Comparison of ENCODE assay signal across 27 mouse cellular contexts in genomic region chrX:31766255-31766654, GRCm38 (mm10). TPM values are rescaled to one million over a fixed set of nuclear protein-coding genes. Genes with fewer than 3 reads are reported as not detected.
"Had no signal": no experiment of that assay in that cellular context is flagged by ENCODE, and none has a peak within 500 bp of the region (broad histone marks: within the 10 kb centered on the region; RNA-seq: fewer than 3 reads in every experiment).

No protein-coding gene starts in this region.

- ATAC-seq: midbrain, embryonic 16.5 days had no signal

- H3K36me3 ChIP-seq: midbrain, embryonic 10.5 days; midbrain, embryonic 12.5 days; neural tube, embryonic 13.5 days had no signal

- H3K27me3 ChIP-seq: midbrain, embryonic 12.5 days; neural tube, embryonic 13.5 days; neural tube, embryonic 15.5 days had no signal

- H3K4me2 ChIP-seq: lung, embryonic 14.5 days; midbrain, embryonic 12.5 days; neural tube, embryonic 13.5 days; neural tube, embryonic 15.5 days had no signal

- H3K4me1 ChIP-seq: midbrain, embryonic 10.5 days; midbrain, embryonic 12.5 days; neural tube, embryonic 13.5 days; neural tube, embryonic 15.5 days had no signal

- H3K9ac ChIP-seq: lung, embryonic 14.5 days; midbrain, embryonic 12.5 days; neural tube, embryonic 13.5 days; neural tube, embryonic 15.5 days had no signal

- H3K4me3 ChIP-seq: midbrain, embryonic 10.5 days; midbrain, embryonic 12.5 days; myocyte; neural tube, embryonic 13.5 days; neural tube, embryonic 15.5 days had no signal

- H3K27ac ChIP-seq: midbrain, embryonic 10.5 days; midbrain, embryonic 12.5 days; neural tube, embryonic 13.5 days; neural tube, embryonic 15.5 days had no signal

- DNase-seq: lung, adult 18-20 months; lung, embryonic 14.5 days; lung, postnatal 10 days; lung, postnatal 4 days; midbrain, embryonic 14.5 days; retina, postnatal 1 day; right cerebral cortex, adult 18-20 months; right cerebral cortex, postnatal 25 days; right cerebral cortex, postnatal 4 days; spleen, adult 18-20 months; thymus, adult 18-20 months; thymus, postnatal 14 days; thymus, postnatal 36 days had no signal

RNA-seq across cellular contexts. Expression of gene Btbd35f25, which starts 49.3 kb away (rescaled TPM):
- total RNA-seq: megakaryocyte, adult 5-6 weeks; megakaryocyte-erythroid progenitor cell, adult 5-6 weeks had no signal
- polyA plus RNA-seq: lung, embryonic 14.5 days; lung, embryonic 16.5 days; midbrain, embryonic 10.5 days; midbrain, embryonic 12.5 days; midbrain, embryonic 14.5 days; midbrain, embryonic 16.5 days; myocyte; neural tube, embryonic 11.5 days; neural tube, embryonic 13.5 days; neural tube, embryonic 15.5 days; small intestine, adult 2 months; stomach, embryonic 14.5 days; stomach, embryonic 16.5 days; thymus, postnatal 0 days had no signal
